Mouse (Mus musculus) MEL (cell line): ENCODE data around the gene Pllp. TPM values are rescaled to one million over a fixed set of nuclear protein-coding genes. Genes with fewer than 3 reads are reported as not detected.

ENCODE experiments used
- DNase-seq: peaks from one replicate; pipeline ENCODE4 v3.0.0; 2011; ENCODE audit warnings: low read depth, low spot score
- H3K27ac ChIP-seq: 2 replicates; pipeline ENCODE4 v1.5.1; 2012; ENCODE audit warnings: low read depth, mild to moderate bottlenecking, control low read depth, low read length, moderate library complexity; ENCODE audit not compliant: control insufficient read depth
- H3K27me3 ChIP-seq, 2 experiments: fragments of 150-350 bp in 1 of 2; sonication (generic) in 1 of 2; 2 replicates each; pipeline ENCODE4 v1.6.1; 2012; ENCODE audit warnings: low read length in 2 of 2, mild to moderate bottlenecking in 2 of 2, improper control_type of control experiment in 1 of 2, moderate library complexity in 1 of 2; ENCODE audit not compliant: insufficient read depth in 2 of 2, control insufficient read depth in 1 of 2
- H3K36me3 ChIP-seq, 2 experiments: 2 replicates each; pipeline ENCODE4 v1.6.1; 2012 to 2014; ENCODE audit warnings: low read length in 2 of 2, improper control_type of control experiment in 1 of 2, inconsistent platforms in 1 of 2, mild to moderate bottlenecking in 1 of 2; ENCODE audit not compliant: insufficient read depth in 2 of 2, control insufficient read depth in 1 of 2
- H3K4me1 ChIP-seq, 2 experiments: fragments of 150-350 bp in 1 of 2; sonication (generic) in 1 of 2; 2 replicates each; pipeline ENCODE4 v1.6.1; 2012; ENCODE audit warnings: low read length in 2 of 2, improper control_type of control experiment in 1 of 2, mild to moderate bottlenecking in 1 of 2; ENCODE audit not compliant: insufficient read depth in 2 of 2, control insufficient read depth in 1 of 2
- H3K4me3 ChIP-seq, 2 experiments: fragments of 150-350 bp in 1 of 2; sonication (generic) in 1 of 2; 2 replicates each; pipeline ENCODE4 v1.5.1; 2012; ENCODE audit warnings: low read depth in 2 of 2, low read length in 2 of 2, mild to moderate bottlenecking in 2 of 2, moderate library complexity in 2 of 2, control low read depth in 1 of 2, improper control_type of control experiment in 1 of 2; ENCODE audit not compliant: control insufficient read depth in 1 of 2, insufficient read depth in 1 of 2
- H3K79me2 ChIP-seq: 2 replicates; pipeline ENCODE4 v1.6.1; 2012; ENCODE audit warnings: mild to moderate bottlenecking, low read length, moderate library complexity; ENCODE audit not compliant: control insufficient read depth, poor library complexity, insufficient read depth
- H3K9ac ChIP-seq: 2 replicates; pipeline ENCODE4 v1.6.1; 2012; ENCODE audit warnings: low read depth, mild to moderate bottlenecking, control low read depth, low read length, moderate library complexity; ENCODE audit not compliant: control insufficient read depth, poor library complexity, severe bottlenecking
- H3K9me3 ChIP-seq: fragments of 150-350 bp; sonication (generic); replicated peaks from 2 replicates; pipeline ENCODE4 v1.6.1; 2012; ENCODE audit warnings: mild to moderate bottlenecking, low read length, improper control_type of control experiment, moderate library complexity; ENCODE audit not compliant: insufficient read depth
- CHD1 ChIP-seq: IDR thresholded peaks from 2 replicates; pipeline ENCODE4 v1.6.1; 2012; ENCODE audit warnings: low read depth, mild to moderate bottlenecking, inconsistent platforms, low read length, improper control_type of control experiment
- CHD2 ChIP-seq: IDR thresholded peaks from 2 replicates; pipeline ENCODE4 v1.6.1; 2011; ENCODE audit warnings: low read length, improper control_type of control experiment
- EP300 ChIP-seq, 2 experiments: IDR thresholded peaks; 2 replicates each; pipeline ENCODE4 v1.6.1; 2011; ENCODE audit warnings: improper control_type of control experiment in 2 of 2, low read length in 2 of 2, low read depth in 1 of 2, mild to moderate bottlenecking in 1 of 2
- ETS1 ChIP-seq: IDR thresholded peaks from 2 replicates; pipeline ENCODE4 v1.6.1; 2012; ENCODE audit warnings: low read depth, mild to moderate bottlenecking, inconsistent platforms, low read length, improper control_type of control experiment, moderate library complexity
- GATA1 ChIP-seq: IDR thresholded peaks from 2 replicates; pipeline ENCODE4 v1.6.1; 2011; ENCODE audit warnings: low read depth, low read length, improper control_type of control experiment
- MAX ChIP-seq: IDR thresholded peaks from 2 replicates; pipeline ENCODE4 v1.6.1; 2011; ENCODE audit warnings: low read length, improper control_type of control experiment
- MAZ ChIP-seq: IDR thresholded peaks from 2 replicates; pipeline ENCODE4 v1.6.1; 2012; ENCODE audit warnings: low read depth, mild to moderate bottlenecking, inconsistent platforms, low read length, improper control_type of control experiment
- MEF2A ChIP-seq: IDR thresholded peaks from 2 replicates; pipeline ENCODE4 v1.6.1; 2014; ENCODE audit warnings: low read depth, mild to moderate bottlenecking, inconsistent platforms, low read length, improper control_type of control experiment; ENCODE audit not compliant: poor library complexity, insufficient replicate concordance, severe bottlenecking; ENCODE audit errors: extremely low read depth
- MXI1 ChIP-seq: IDR thresholded peaks from 2 replicates; pipeline ENCODE4 v1.6.1; 2011; ENCODE audit warnings: mild to moderate bottlenecking, low read depth, low read length, improper control_type of control experiment
- MYB ChIP-seq: IDR thresholded peaks from 2 replicates; pipeline ENCODE4 v1.6.1; 2011; ENCODE audit warnings: mild to moderate bottlenecking, low read depth, low read length, improper control_type of control experiment
- MYC ChIP-seq: IDR thresholded peaks from 2 replicates; pipeline ENCODE4 v1.6.1; 2011; ENCODE audit warnings: low read depth, mild to moderate bottlenecking, low read length, improper control_type of control experiment, moderate library complexity
- NELFE ChIP-seq: IDR thresholded peaks from 2 replicates; pipeline ENCODE4 v1.6.1; 2011; ENCODE audit warnings: low read depth, low read length, improper control_type of control experiment
- POLR2A ChIP-seq, 2 experiments: IDR thresholded peaks; 2 replicates each; pipeline ENCODE4 v1.6.1; 2011 to 2012; ENCODE audit warnings: low read length in 2 of 2, mild to moderate bottlenecking in 2 of 2, control low read depth in 1 of 2, improper control_type of control experiment in 1 of 2, low read depth in 1 of 2, moderate library complexity in 1 of 2; ENCODE audit not compliant: control insufficient read depth in 1 of 2, insufficient read depth in 1 of 2, poor library complexity in 1 of 2
- RCOR1 ChIP-seq: IDR thresholded peaks from 2 replicates; pipeline ENCODE4 v1.6.1; 2012; ENCODE audit warnings: low read depth, mild to moderate bottlenecking, inconsistent platforms, low read length, improper control_type of control experiment
- SIN3A ChIP-seq: IDR thresholded peaks from 2 replicates; pipeline ENCODE4 v1.6.1; 2012; ENCODE audit warnings: low read length, improper control_type of control experiment, inconsistent platforms
- TAL1 ChIP-seq: IDR thresholded peaks from 2 replicates; pipeline ENCODE4 v1.6.1; 2012; ENCODE audit warnings: mild to moderate bottlenecking, inconsistent platforms, low read length, moderate library complexity, mixed read lengths
- TBP ChIP-seq: IDR thresholded peaks from 2 replicates; pipeline ENCODE4 v1.8.0; 2011; ENCODE audit warnings: low read depth, low read length, improper control_type of control experiment
- TCF12 ChIP-seq: IDR thresholded peaks from 2 replicates; pipeline ENCODE4 v1.6.1; 2014; ENCODE audit warnings: low read depth, mild to moderate bottlenecking, inconsistent platforms, low read length, improper control_type of control experiment, moderate library complexity
- ZMIZ1 ChIP-seq: IDR thresholded peaks from 2 replicates; pipeline ENCODE4 v1.6.1; 2012; ENCODE audit warnings: low read depth, mild to moderate bottlenecking, inconsistent platforms, low read length, improper control_type of control experiment, moderate library complexity
- ZNF384 ChIP-seq: IDR thresholded peaks from 2 replicates; pipeline ENCODE4 v1.6.1; 2012; ENCODE audit warnings: low read depth, mild to moderate bottlenecking, inconsistent platforms, low read length, improper control_type of control experiment
- polyA plus RNA-seq, 2 experiments: library from polyadenylated mRNA; stranded (reverse) in 1 of 2; unstranded in 1 of 2; fragments of >175 nt in 1 of 2; fragments of >200 nt in 1 of 2; gene quantifications; 2 replicates each; pipeline versions ENCODE4 v1.2.1 to v1.2.4; 2012; ENCODE audit warnings: low replicate concordance in 2 of 2, low read depth in 1 of 2; ENCODE audit not compliant: insufficient read length in 2 of 2, insufficient read depth in 1 of 2, missing spikeins in 1 of 2
- total RNA-seq: library from RNA; depleted of rRNA; stranded (reverse); fragments of 300-350 nt; gene quantifications from 2 replicates; pipeline ENCODE4 v1.2.3, GENCODE M21; 2012; rRNA removed

Pllp gene
- total and polyA plus RNA-seq, 3 experiments, result 0.06 TPM; not detected in 2

DNA sequence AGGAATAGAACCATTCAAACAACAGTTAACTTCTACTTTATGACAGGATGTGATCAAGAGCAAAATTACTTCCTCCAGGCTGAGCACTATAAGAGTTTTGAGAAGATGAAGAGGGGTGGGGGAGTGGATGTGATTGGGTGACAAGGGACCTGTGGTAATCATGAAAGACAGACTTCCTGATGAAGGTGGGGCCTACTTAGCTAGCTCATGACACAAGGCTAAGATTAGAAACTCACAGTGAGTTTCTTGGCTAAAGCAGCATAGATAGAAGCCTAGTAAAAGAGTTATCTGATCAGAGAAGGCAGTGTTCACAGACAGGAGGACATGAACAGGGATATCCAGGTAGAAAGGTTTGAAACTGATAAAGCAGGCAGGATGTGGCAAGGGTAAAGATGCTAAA lies 61.9 kb downstream of the Pllp start (continued):
- TF ChIP-seq MAZ (peak; percentile 93), MAX (no peak; the same call in 1 of the 2 replicates)
- TF ChIP-seq, all 39 proteins: peak for 25

DNA sequence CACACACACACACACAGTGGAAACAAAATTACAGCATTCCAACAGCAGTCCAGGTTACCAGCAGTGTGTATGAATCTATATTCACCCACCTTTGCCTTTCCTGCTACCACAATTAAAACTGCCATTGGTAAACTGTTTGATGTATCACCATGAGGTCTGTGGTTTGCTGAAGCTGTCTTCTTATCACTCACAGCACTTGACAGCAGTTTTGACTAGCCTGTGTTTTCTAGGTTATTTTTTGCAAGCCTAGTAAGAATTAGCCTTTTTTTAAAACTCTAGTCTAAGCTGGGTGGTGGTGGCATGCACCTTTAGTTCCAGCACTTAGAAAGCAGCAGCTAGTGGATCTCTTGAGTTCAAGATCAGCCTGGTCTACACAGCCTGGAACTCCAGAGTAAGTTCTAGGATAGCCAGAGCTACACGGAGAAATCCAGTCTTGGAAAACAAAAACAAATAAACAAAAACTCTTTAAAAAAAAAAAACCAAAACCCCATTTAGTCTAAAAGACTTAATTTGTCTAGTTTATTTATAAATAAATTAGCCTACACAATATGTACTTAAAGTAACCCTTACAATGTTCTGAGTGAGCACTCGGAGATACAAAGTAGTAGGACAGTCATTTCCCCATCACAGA lies 62.4 kb downstream of the Pllp start:
- peak overlapping the region in 1 of 2 experiments; percentile 13; a peak in 2 of 4 replicates for H3K4me3 ChIP-seq
- no peaks in the 10 kb centered on the region for H3K9me3 ChIP-seq
- H3K27ac ChIP-seq, result peak overlapping the region; percentile 100
- H3K4me1 ChIP-seq, result peaks cover 15 to 21% of the 10 kb centered on the region in 2 experiments
- H3K27me3 ChIP-seq, result no peaks in the 10 kb centered on the region
- no peak for TF ChIP-seq NELFE
- peak; percentile 82 for TF ChIP-seq MYC
- TF ChIP-seq TBP, result 0 out of 2 replicates have a peak, but pooled peaks have one; percentile 21
- TF ChIP-seq TCF12, result peak; percentile 81
- no peak for TF ChIP-seq POLR2A (IDR thresholded peaks at IDR 0.05; ENCODE audit: control insufficient read depth in 1 of 2, insufficient read depth in 1 of 2, low read depth in 1 of 2, low read length in 2 of 2, poor library complexity in 1 of 2)
- peak; percentile 83 for TF ChIP-seq MAX
- TF ChIP-seq ZNF384, result peak; percentile 79
- peak; percentile 87 for TF ChIP-seq MYB
- peak; percentile 87 for TF ChIP-seq SIN3A
- TF ChIP-seq ZMIZ1, result no peak
- 0 out of 2 replicates have a peak, but pooled peaks have one; percentile 9 for TF ChIP-seq MEF2A
- TF ChIP-seq MXI1, result peak; percentile 76; the same call in 1 of the 2 replicates
- TF ChIP-seq CHD1, result peak; percentile 95; the same call in 1 of the 2 replicates
- peak; percentile 89 for TF ChIP-seq ETS1
- TF ChIP-seq GATA1, result peak; percentile 91
- TF ChIP-seq EP300 (IDR thresholded peaks at IDR 0.05; ENCODE audit: low read depth in 1 of 2, low read length in 2 of 2), result peak; percentile 75 to 95
- no peak for TF ChIP-seq CHD2
- TF ChIP-seq RCOR1, result peak; percentile 43; the same call in 1 of the 2 replicates
- peak; percentile 68 for TF ChIP-seq TAL1
- peak; percentile 81 for DNase-seq
- H3K9ac ChIP-seq, result peak overlapping the region; percentile 63
- H3K36me3 ChIP-seq, result peaks cover 18 to 42% of the 10 kb centered on the region in 2 experiments
- no peaks in the 10 kb centered on the region for H3K79me2 ChIP-seq

Other genes starting within 250 kb of the Pllp start
- gene Cpne2, start 163.3 kb downstream of the Pllp start, total RNA-seq, result 15.7 and 19.1 TPM in 2 replicates
- gene Cpne2, start 163.3 kb downstream of the Pllp start, polyA plus RNA-seq, result 10 to 100 TPM in 1 of 2 experiments, not detected in 1; 29.7 TPM
- gene Rspry1, start 94.3 kb downstream of the Pllp start, total RNA-seq, result 32.2 and 34.1 TPM in 2 replicates
- gene Rspry1, start 94.3 kb downstream of the Pllp start, polyA plus RNA-seq, result 10 to 100 TPM in 1 of 2 experiments, not detected in 1; 24.5 TPM
- gene Fam192a, start 94.3 kb downstream of the Pllp start, total RNA-seq, result 43.3 and 46.3 TPM in 2 replicates
- gene Fam192a, start 94.3 kb downstream of the Pllp start, polyA plus RNA-seq, result 10 to 100 TPM in 1 of 2 experiments, not detected in 1; 88.1 TPM
- gene Arl2bp, start 29.7 kb downstream of the Pllp start, total RNA-seq, result 43.8 and 46.7 TPM in 2 replicates
- 100 to 1,000 TPM in 1 of 2 experiments, 10 to 100 TPM in 1; 96.1 to 515 TPM for gene Arl2bp, start 29.7 kb downstream of the Pllp start, polyA plus RNA-seq
- gene Ccl22, start 49.3 kb upstream of the Pllp start, total RNA-seq, result not detected in 2 replicates
- gene Ccl22, start 49.3 kb upstream of the Pllp start, polyA plus RNA-seq, result under 1 TPM in 1 of 2 experiments, not detected in 1; 0.06 TPM
- not detected in 2 replicates for gene Cx3cl1, start 75.7 kb upstream of the Pllp start, total RNA-seq
- not detected for gene Cx3cl1, start 75.7 kb upstream of the Pllp start, polyA plus RNA-seq
- 1.2 TPM in 1 of 2 replicates, not detected in the other for gene Ccl17, start 114.2 kb upstream of the Pllp start, total RNA-seq
- gene Ccl17, start 114.2 kb upstream of the Pllp start, polyA plus RNA-seq, result under 1 TPM in 1 of 2 experiments, not detected in 1; 0.43 TPM
- gene Coq9, start 142.0 kb upstream of the Pllp start, total RNA-seq, result 84.6 and 91.9 TPM in 2 replicates
- 100 to 1,000 TPM in 1 of 2 experiments, not detected in 1; 169 TPM for gene Coq9, start 142.0 kb upstream of the Pllp start, polyA plus RNA-seq
- gene Ciapin1, start 142.1 kb upstream of the Pllp start, total RNA-seq, result 102 and 122 TPM in 2 replicates
- 100 to 1,000 TPM in 1 of 2 experiments, not detected in 1; 263 TPM for gene Ciapin1, start 142.1 kb upstream of the Pllp start, polyA plus RNA-seq
- gene Polr2c, start 161.2 kb upstream of the Pllp start, total RNA-seq, result 92.0 and 92.5 TPM in 2 replicates
- 100 to 1,000 TPM; 151 to 181 TPM for gene Polr2c, start 161.2 kb upstream of the Pllp start, polyA plus RNA-seq
- gene Dok4, start 180.1 kb upstream of the Pllp start, total RNA-seq, result 1.5 TPM in 2 replicates
- gene Dok4, start 180.1 kb upstream of the Pllp start, polyA plus RNA-seq, result 1 to 10 TPM in 1 of 2 experiments, not detected in 1; 3.2 TPM
- gene Ccdc102a, start 221.8 kb upstream of the Pllp start, total RNA-seq, result 1.6 and 1.7 TPM in 2 replicates
- gene Ccdc102a, start 221.8 kb upstream of the Pllp start, polyA plus RNA-seq, result 1 to 10 TPM in 1 of 2 experiments, not detected in 1; 6.8 TPM
- gene Adgrg5, start 227.4 kb upstream of the Pllp start, total RNA-seq, result 0.04 and 0.07 TPM in 2 replicates
- 1 to 10 TPM in 1 of 2 experiments, not detected in 1; 1.3 TPM for gene Adgrg5, start 227.4 kb upstream of the Pllp start, polyA plus RNA-seq